Mouse (Mus musculus) heart, adult 2 months (tissue): ENCODE data around the gene Atf6.

ENCODE experiments used
- CTCF ChIP-seq: fragments of 200-600 bp; IDR thresholded peaks from 2 replicates; pipeline ENCODE4 v1.8.1; 2022; ENCODE audit warnings: antibody characterized with exemption, mild to moderate bottlenecking, moderate library complexity
- EP300 ChIP-seq: fragments of 200-500 bp; IDR thresholded peaks from 2 replicates; pipeline ENCODE4 v1.6.1; 2011; ENCODE audit warnings: low read depth, low read length, control low read depth; ENCODE audit not compliant: insufficient read depth

GRCm38 (mm10) chr1:170858872-170859271, 8.7 kb downstream of the Atf6 start:
- TF ChIP-seq CTCF (no peak), EP300 (no peak)
